Mouse (Mus musculus): Measurements from ENCODE around the gene Mtmr3.

DNA sequence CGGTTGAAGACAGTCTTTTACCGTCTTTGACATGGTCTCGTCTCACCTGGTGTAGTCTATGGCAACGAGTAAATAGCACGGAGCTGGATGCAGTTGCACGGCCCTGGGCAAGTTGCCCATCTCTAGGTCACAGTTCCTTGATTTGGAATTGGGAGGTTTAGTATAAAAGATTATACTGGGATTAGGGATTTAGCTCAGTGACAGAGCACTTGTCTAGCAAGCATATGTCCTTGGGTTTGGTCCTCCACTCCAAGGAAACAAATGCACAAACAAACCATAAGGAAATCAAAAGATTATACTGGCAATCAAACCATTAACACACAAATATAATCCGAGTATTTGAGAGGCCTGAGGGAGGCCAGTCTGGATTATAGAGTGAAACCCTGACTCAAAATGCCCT, 33.0 kb upstream of the Mtmr3 start:
- TF ChIP-seq CTCF (IDR thresholded peaks at IDR 0.05; ENCODE audit: low read depth, low read length) = no peak
- no peak for TF ChIP-seq TAL1 (conservative IDR thresholded peaks at IDR 0.05; ENCODE audit: low read depth, low read length)
- no peak for TF ChIP-seq GATA1 (IDR thresholded peaks at IDR 0.05; ENCODE audit: borderline replicate concordance, low read length)
- no peak for TF ChIP-seq POLR2AphosphoS5 (IDR thresholded peaks at IDR 0.05; ENCODE audit: insufficient replicate concordance, low read depth, low read length)
- TF ChIP-seq GATA2 (IDR thresholded peaks at IDR 0.05; ENCODE audit: borderline replicate concordance, low read depth, low read length) = no peak

Data from G1E (cell line).